Mouse (Mus musculus) midbrain, embryonic 14.5 days (tissue): ENCODE measurements around the gene Cxcr1. TPM values are rescaled to one million over a fixed set of nuclear protein-coding genes. Genes with fewer than 3 reads are reported as not detected.

Experiments
- ATAC-seq: fragments of 200-750 bp; cut with Nextera tagmentation; 2 replicates; pipeline ENCODE4 v1.8.0; 2017; ENCODE audit warnings: moderate number of reproducible peaks, moderate library complexity; ENCODE audit not compliant: low FRiP score, low TSS enrichment
- DNase-seq: peaks from one replicate; pipeline ENCODE4 v3.0.0-alpha.2; 2015
- H3K27ac ChIP-seq: fragments of 300-500 bp; sonication (generic); replicated peaks from 2 replicates; pipeline ENCODE4 v1.5.1; 2014; ENCODE audit warnings: mild to moderate bottlenecking, low read depth, low read length, moderate library complexity
- H3K27me3 ChIP-seq: fragments of 300-500 bp; sonication (generic); 2 replicates; pipeline ENCODE4 v1.6.1; 2014; ENCODE audit warnings: low read length, control low read depth, mixed read lengths; ENCODE audit not compliant: control insufficient read depth, insufficient read depth
- H3K36me3 ChIP-seq: fragments of 300-500 bp; sonication (generic); 2 replicates; pipeline ENCODE4 v1.6.1; 2014; ENCODE audit warnings: low read length, control low read depth; ENCODE audit not compliant: control insufficient read depth, insufficient read depth
- H3K4me1 ChIP-seq: fragments of 300-500 bp; sonication (generic); 2 replicates; pipeline ENCODE4 v1.6.1; 2014; ENCODE audit warnings: mild to moderate bottlenecking, antibody characterized with exemption, low read length, control low read depth; ENCODE audit not compliant: control insufficient read depth, insufficient read depth
- H3K4me2 ChIP-seq: fragments of 300-500 bp; sonication (generic); 2 replicates; pipeline ENCODE4 v1.6.1; 2014; ENCODE audit warnings: mild to moderate bottlenecking, low read length, moderate library complexity
- H3K4me3 ChIP-seq: fragments of 300-500 bp; sonication (generic); replicated peaks from 2 replicates; pipeline ENCODE4 v1.5.1; 2014; ENCODE audit warnings: low read depth, low read length
- H3K9ac ChIP-seq: fragments of 300-500 bp; sonication (generic); replicated peaks from 2 replicates; pipeline ENCODE4 v1.6.1; 2014; ENCODE audit warnings: mild to moderate bottlenecking, low read length, moderate library complexity
- H3K9me3 ChIP-seq: fragments of 300-500 bp; sonication (generic); 2 replicates; pipeline ENCODE4 v1.6.1; 2016; ENCODE audit warnings: low read length, control low read depth, mixed read lengths; ENCODE audit not compliant: control insufficient read depth
- WGBS: fragments of 180-500 bp; shearing (Covaris S2); extraction: QIAGEN DNeasy Blood & Tissue Kit; methylation state at CpG from one replicate; pipeline ENCODE4 v1.1.7; 2014; 5-methylcytosine and 5-hydroxymethylcytosine counted together
- polyA plus RNA-seq: library from polyadenylated mRNA; unstranded; fragments of >200 nt; fragmentation: Nextera tagmentation; extraction: Ambion mirVana; gene quantifications from 2 replicates; pipeline ENCODE4 v1.2.1, GENCODE M21; 2014

Cxcr1 gene
- polyA plus RNA-seq, 1 experiment from 2014 or later = not detected

- no peaks in the 10 kb centered on the region for H3K27me3 ChIP-seq
- H3K36me3 ChIP-seq = no peaks in the 10 kb centered on the region
- no peak overlapping the region for H3K4me2 ChIP-seq
- no peaks in the 10 kb centered on the region for H3K4me1 ChIP-seq
- DNase-seq (no peak), ATAC-seq (no peak)
- H3K9ac ChIP-seq = no peak overlapping the region
- H3K9me3 ChIP-seq = no peaks in the 10 kb centered on the region
- 66% methylated on average over 2 of the region's 2 CpGs for WGBS
- H3K4me3 ChIP-seq = no peak overlapping the region
- H3K27ac ChIP-seq = no peak overlapping the region
Observed at GRCm38 (mm10) chr1:74183006-74183405, 11.4 kb downstream of the Cxcr1 start.

DNA sequence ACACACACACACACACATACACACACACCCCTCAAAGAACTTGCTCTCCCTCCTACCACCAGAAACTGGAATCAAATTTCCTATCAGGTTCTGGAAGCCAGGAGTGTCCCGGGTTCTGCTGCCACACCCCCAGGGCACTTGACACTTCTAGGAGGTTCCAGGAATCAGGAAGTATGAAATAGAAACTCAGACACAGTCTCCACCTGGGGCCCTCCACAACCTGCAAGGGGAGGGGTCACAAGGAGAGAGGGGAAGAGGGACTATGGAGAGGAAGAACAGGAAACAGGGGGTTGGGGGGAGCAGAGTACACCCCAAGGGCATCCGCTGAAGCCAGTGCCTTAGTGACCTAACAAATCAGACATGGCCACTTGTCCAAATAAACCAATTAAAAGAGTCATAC is 13.0 kb downstream of the Cxcr1 start:
- Histone ChIP-seq H3K4me3 (no peak overlapping the region), H3K4me2 (no peak overlapping the region), H3K9ac (no peak overlapping the region), H3K36me3 (no peaks in the 10 kb centered on the region), H3K27me3 (no peaks in the 10 kb centered on the region), H3K27ac (no peak overlapping the region), H3K4me1 (no peaks in the 10 kb centered on the region), H3K9me3 (no peaks in the 10 kb centered on the region)
- WGBS = 83% methylated on average over 2 of the region's 2 CpGs
- DNase-seq = no peak
- no peak for ATAC-seq

GRCm38 (mm10) chr1:74179624-74180408 is 14.6 kb downstream of the Cxcr1 start:
- H3K36me3 ChIP-seq = no peaks in the 10 kb centered on the region
- ATAC-seq = no peak
- WGBS = 68% methylated on average over 9 of the region's 9 CpGs
- H3K9me3 ChIP-seq = no peaks in the 10 kb centered on the region
- no peak overlapping the region for H3K4me3 ChIP-seq
- DNase-seq = no peak
- H3K27me3 ChIP-seq = no peaks in the 10 kb centered on the region
- H3K9ac ChIP-seq = no peak overlapping the region
- no peak overlapping the region for H3K27ac ChIP-seq
- no peak overlapping the region for H3K4me2 ChIP-seq
- no peaks in the 10 kb centered on the region for H3K4me1 ChIP-seq

- no peak for ATAC-seq
- no peak for DNase-seq
- H3K4me1 ChIP-seq = no peaks in the 10 kb centered on the region
- H3K36me3 ChIP-seq = no peaks in the 10 kb centered on the region
- WGBS = 95% methylated on average over 3 of the region's 3 CpGs
- no peak overlapping the region for H3K4me3 ChIP-seq
- no peaks in the 10 kb centered on the region for H3K27me3 ChIP-seq
- no peak overlapping the region for H3K4me2 ChIP-seq
- H3K9ac ChIP-seq = no peak overlapping the region
- H3K27ac ChIP-seq = no peak overlapping the region
- no peaks in the 10 kb centered on the region for H3K9me3 ChIP-seq
Observed at GRCm38 (mm10) chr1:74178618-74179017, 15.8 kb downstream of the Cxcr1 start.

DNA sequence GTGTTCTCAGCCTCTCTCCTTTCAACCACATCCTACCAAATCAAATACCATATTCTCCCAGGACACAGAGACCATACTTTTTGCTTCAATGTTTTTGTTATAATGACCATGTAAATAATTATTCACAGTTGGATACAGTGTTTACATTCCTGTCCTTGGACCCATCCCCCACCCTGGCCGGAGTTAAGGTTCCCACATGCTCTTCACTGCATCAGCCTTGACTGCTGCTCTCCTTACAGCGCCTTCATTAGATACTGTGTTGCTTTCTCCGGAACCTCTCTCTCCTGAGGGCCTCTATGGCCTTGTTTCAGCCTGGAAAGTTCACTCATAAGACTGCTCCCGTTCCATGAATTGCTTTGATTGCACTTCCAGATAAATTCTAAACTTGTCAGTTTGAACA is 18.7 kb downstream of the Cxcr1 start:
- ATAC-seq = no peak
- Histone ChIP-seq H3K27me3 (no peaks in the 10 kb centered on the region), H3K36me3 (no peaks in the 10 kb centered on the region), H3K9ac (no peak overlapping the region), H3K9me3 (no peaks in the 10 kb centered on the region), H3K4me1 (no peaks in the 10 kb centered on the region), H3K4me2 (no peak overlapping the region), H3K4me3 (no peak overlapping the region), H3K27ac (no peak overlapping the region)
- DNase-seq = no peak
- WGBS = 85% methylated on average over 4 of the region's 4 CpGs

GRCm38 (mm10) chr1:74172722-74173121 is 21.7 kb downstream of the Cxcr1 start:
- H3K4me3 ChIP-seq = no peak overlapping the region
- ATAC-seq = no peak
- 90% methylated on average over 3 of the region's 3 CpGs for WGBS

DNA sequence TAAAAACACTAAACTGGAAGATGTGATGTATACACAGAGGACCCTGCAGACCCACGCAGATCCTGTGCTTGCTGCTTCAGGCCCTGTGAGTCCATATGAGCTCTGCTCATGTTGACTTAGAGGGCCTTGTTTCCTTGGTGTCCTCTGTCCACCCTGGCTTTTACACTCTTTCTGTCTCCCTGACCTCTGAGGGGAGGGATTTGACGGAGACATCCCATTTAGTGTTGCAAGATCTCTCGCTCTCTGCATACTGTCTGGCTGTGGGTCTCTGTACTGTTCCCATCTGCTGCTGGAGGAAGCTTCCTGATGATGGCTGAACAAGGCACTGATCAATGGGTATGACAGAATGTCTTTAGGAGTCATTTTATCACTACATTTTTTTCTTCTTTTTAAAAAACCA is 24.7 kb downstream of the Cxcr1 start:
- H3K4me2 ChIP-seq = no peak overlapping the region
- no peaks in the 10 kb centered on the region for H3K4me1 ChIP-seq
- H3K9ac ChIP-seq = no peak overlapping the region
- H3K27me3 ChIP-seq = no peaks in the 10 kb centered on the region
- H3K27ac ChIP-seq = no peak overlapping the region
- no peaks in the 10 kb centered on the region for H3K9me3 ChIP-seq
- H3K4me3 ChIP-seq = no peak overlapping the region
- 82% methylated on average over 3 of the region's 3 CpGs for WGBS
- ATAC-seq = no peak
- H3K36me3 ChIP-seq = no peaks in the 10 kb centered on the region
- DNase-seq = no peak

More at GRCm38 (mm10) chr1:74172722-74173121, 21.7 kb downstream of the Cxcr1 start:
- Histone ChIP-seq H3K9ac (no peak overlapping the region), H3K27me3 (no peaks in the 10 kb centered on the region), H3K9me3 (no peaks in the 10 kb centered on the region), H3K27ac (no peak overlapping the region), H3K4me2 (no peak overlapping the region), H3K36me3 (no peaks in the 10 kb centered on the region), H3K4me1 (no peaks in the 10 kb centered on the region)
- no peak for DNase-seq

DNA sequence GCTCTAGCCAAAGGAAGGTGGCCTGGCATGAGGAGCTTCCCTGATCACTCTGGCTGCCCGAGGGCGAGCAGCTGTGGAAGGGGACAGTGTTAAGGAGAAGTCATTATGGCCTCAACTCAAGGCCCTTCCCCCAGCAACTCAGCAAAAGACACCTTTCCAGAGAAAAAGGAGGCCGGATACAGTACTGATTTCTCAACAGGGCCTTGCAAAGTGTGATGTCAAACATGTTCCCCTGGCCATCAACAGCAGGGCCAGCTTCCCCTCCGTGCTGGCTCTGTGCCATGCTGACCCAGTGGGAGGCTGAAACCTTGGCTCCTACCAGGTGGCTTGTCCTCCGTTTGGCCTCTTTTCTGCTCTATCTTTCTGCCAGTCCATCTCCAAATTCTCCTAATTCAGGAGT is 27.3 kb downstream of the Cxcr1 start:
- DNase-seq (no peak), ATAC-seq (no peak)
- Histone ChIP-seq H3K9ac (no peak overlapping the region), H3K36me3 (no peaks in the 10 kb centered on the region), H3K4me1 (no peaks in the 10 kb centered on the region), H3K4me3 (no peak overlapping the region), H3K27ac (no peak overlapping the region), H3K9me3 (no peaks in the 10 kb centered on the region), H3K27me3 (no peaks in the 10 kb centered on the region), H3K4me2 (no peak overlapping the region)
- WGBS = 86% methylated on average over 5 of the region's 5 CpGs

DNA sequence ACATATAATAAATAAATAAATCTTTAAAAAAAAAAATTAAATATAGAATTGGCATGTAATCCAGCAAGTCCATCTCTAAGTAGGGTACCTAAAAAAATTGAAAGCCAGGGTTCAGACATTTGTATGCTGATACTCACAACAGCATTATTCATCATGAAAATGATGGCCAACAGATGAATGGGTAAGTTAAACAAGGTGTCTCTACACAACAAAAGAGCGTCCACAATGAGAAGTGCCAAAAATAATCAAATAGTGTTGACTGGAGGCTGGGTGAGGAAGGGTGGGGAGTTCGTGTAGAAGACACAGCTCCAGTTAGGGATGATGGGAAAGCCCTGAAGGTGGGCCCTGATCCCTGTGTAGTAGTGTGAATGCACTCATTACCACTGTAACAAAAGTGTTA is 34.4 kb downstream of the Cxcr1 start:
- WGBS = 87% methylated on average over 2 of the region's 2 CpGs
- no peak overlapping the region for H3K9ac ChIP-seq
- no peaks in the 10 kb centered on the region for H3K9me3 ChIP-seq
- H3K36me3 ChIP-seq = no peaks in the 10 kb centered on the region
- H3K4me2 ChIP-seq = no peak overlapping the region
- no peaks in the 10 kb centered on the region for H3K27me3 ChIP-seq
- DNase-seq (no peak), ATAC-seq (no peak)
- no peak overlapping the region for H3K4me3 ChIP-seq
- H3K27ac ChIP-seq = no peak overlapping the region
- H3K4me1 ChIP-seq = no peaks in the 10 kb centered on the region
